Mouse (Mus musculus): ENCODE data around the gene Gm37240. TPM values are rescaled to one million over a fixed set of nuclear protein-coding genes. Genes with fewer than 3 reads are reported as not detected.

The Gm37240 gene
- polyA plus RNA-seq, 1 experiment from 2014 or later, result 0.52 TPM

DNA sequence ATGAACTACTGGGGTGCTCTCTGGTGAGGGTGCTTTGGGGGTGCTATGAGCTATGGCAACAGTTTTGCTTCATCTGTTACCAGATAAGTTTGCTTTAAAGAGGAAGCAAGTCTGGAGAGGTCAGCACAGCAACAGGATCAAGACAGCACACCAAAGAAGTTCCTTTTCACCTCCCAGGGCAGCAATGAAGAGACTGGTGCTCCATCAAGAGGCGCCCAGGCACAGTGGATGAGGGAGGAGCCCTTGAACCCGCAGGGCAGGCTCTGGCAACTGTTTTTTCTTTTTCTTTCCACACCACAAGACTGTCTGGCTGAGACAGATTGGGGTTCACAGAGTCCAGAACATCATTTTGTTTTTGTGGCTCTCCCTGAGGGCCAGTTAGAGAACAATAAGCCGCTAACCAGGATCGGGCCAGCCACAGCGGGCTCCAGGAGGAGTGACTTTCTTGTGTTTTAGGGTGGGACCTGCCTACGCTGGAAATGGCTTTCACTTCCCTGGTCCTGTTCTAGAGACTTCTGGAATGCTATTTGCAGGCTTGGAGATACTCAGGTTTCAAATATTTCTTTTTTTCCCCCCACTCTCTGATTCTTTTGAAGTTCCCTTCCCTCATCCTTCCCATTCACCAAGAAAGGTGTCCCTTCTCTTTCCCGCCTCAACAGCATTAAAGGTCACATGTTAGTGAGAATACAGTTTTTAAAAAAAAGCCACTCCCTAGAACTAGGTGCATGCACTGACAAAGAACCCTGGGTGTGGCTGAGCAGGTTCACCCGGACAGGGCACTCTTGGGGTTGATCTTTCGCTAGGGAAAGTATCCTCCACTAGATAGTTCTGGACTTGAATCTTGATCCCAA lies 1241.9 kb downstream of the Gm37240 start:
- no peaks in the 10 kb centered on the region for H3K4me1 ChIP-seq
- no peak overlapping the region for H3K4me2 ChIP-seq
- 0 out of 2 replicates have a peak, but pooled peaks cover 1% of the 10 kb centered on the region for H3K9me3 ChIP-seq (replicated peaks)
- no peaks in the 10 kb centered on the region for H3K27me3 ChIP-seq (replicated peaks)
- 60% methylated on average over 9 of the region's 9 CpGs for WGBS (ENCODE audit: insufficient replicate concordance)
- no peaks in the 10 kb centered on the region for H3K36me3 ChIP-seq
- H3K4me3 ChIP-seq, result no peak overlapping the region
- H3K27ac ChIP-seq, result no peak overlapping the region
- no peak overlapping the region for H3K9ac ChIP-seq
- ATAC-seq, result no peak

DNA sequence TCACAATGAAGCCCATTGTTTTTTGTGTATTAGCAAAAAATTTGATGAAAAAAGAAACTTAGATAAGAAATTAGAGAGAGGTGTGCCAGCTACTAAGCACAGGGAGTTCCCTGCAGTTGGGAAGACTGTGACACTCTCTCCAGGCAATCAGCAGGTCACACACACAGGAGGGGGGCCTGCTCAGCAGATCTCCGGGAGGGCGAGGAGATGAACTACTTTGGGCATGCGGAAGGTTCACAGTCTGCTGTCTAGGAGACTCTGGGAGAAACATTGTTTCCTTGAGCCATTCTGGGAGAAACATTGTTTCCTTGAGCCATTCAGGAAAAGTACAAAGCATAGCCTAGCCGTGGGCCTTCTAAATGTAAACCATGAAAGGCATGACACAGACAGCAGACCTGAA lies 1244.4 kb downstream of the Gm37240 start:
- Histone ChIP-seq H3K4me2 (no peak overlapping the region), H3K9me3 (replicated peaks) (no peaks in the 10 kb centered on the region), H3K9ac (no peak overlapping the region), H3K27ac (no peak overlapping the region), H3K4me1 (peaks cover 4% of the 10 kb centered on the region; the same call in 1 of the 2 replicates), H3K36me3 (no peaks in the 10 kb centered on the region), H3K4me3 (no peak overlapping the region), H3K27me3 (replicated peaks) (peaks cover 10% of the 10 kb centered on the region; the same call in 1 of the 2 replicates)
- 73% methylated on average over 4 of the region's 4 CpGs for WGBS (ENCODE audit: insufficient replicate concordance)
- no peak for ATAC-seq

GRCm38 (mm10) chr3:84641391-84641790 lies 1245.9 kb downstream of the Gm37240 start:
- WGBS (ENCODE audit: insufficient replicate concordance), result 64% methylated on average over 2 of the region's 2 CpGs

GRCm38 (mm10) chr3:84640536-84640935 lies 1246.8 kb downstream of the Gm37240 start:
- Histone ChIP-seq H3K9me3 (replicated peaks) (no peaks in the 10 kb centered on the region), H3K4me3 (no peak overlapping the region), H3K4me1 (peaks cover 4% of the 10 kb centered on the region; the same call in 1 of the 2 replicates), H3K27ac (no peak overlapping the region), H3K4me2 (no peak overlapping the region), H3K9ac (no peak overlapping the region), H3K27me3 (replicated peaks) (peaks cover 13% of the 10 kb centered on the region; the same call in 1 of the 2 replicates), H3K36me3 (no peaks in the 10 kb centered on the region)
- ATAC-seq, result no peak
- WGBS (ENCODE audit: insufficient replicate concordance), result 51% methylated on average over 6 of the region's 6 CpGs

More at GRCm38 (mm10) chr3:84641391-84641790, 1245.9 kb downstream of the Gm37240 start:
- no peak overlapping the region for H3K4me2 ChIP-seq
- peaks cover 13% of the 10 kb centered on the region; the same call in 1 of the 2 replicates for H3K27me3 ChIP-seq (replicated peaks)
- no peaks in the 10 kb centered on the region for H3K36me3 ChIP-seq
- no peak overlapping the region for H3K4me3 ChIP-seq
- no peaks in the 10 kb centered on the region for H3K9me3 ChIP-seq (replicated peaks)
- H3K4me1 ChIP-seq, result peaks cover 4% of the 10 kb centered on the region; the same call in 1 of the 2 replicates
- H3K9ac ChIP-seq, result no peak overlapping the region
- no peak overlapping the region for H3K27ac ChIP-seq
- no peak for ATAC-seq

DNA sequence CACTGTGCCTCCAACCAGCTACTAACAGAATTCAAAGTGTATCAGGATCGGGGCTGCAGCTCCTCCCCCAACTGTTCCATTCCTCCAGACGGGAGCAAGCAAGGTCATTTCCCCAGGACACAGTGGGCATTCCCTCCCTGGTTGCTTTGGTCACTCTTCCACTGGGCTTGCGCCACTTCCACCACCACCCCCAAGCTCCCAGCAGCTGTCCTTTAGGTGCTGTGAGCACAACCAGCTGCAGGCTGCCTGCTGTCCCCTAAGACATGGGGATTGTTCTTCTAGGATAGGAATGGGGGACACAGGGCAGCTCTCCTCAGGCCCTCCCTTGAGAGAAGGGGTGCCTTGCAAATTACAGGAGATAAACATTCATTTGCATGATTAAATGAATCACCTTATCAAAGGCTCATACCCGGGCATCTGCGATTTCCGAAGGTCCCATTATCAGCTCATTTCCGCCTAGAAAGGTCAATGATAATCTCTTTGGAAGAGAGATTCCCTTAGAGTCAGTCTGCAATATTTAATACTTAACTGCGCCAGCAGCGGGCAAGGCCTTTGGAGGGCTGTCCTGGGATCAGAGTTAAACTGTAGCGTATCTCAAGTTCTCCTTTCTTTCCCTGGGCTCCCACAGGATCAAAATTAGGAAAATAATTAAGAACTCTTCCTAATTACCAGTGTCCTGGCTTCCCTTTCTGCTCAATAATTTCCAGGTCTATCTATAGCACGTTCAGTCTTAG lies 1247.4 kb downstream of the Gm37240 start:
- H3K4me2 ChIP-seq, result no peak overlapping the region
- 42% methylated on average over 11 of the region's 11 CpGs for WGBS (ENCODE audit: insufficient replicate concordance)
- no peak overlapping the region for H3K4me3 ChIP-seq
- H3K36me3 ChIP-seq, result no peaks in the 10 kb centered on the region
- ATAC-seq, result no peak
- H3K9me3 ChIP-seq (replicated peaks), result no peaks in the 10 kb centered on the region
- H3K27ac ChIP-seq, result no peak overlapping the region
- peaks cover 4% of the 10 kb centered on the region; the same call in 1 of the 2 replicates for H3K4me1 ChIP-seq
- no peak overlapping the region for H3K9ac ChIP-seq
- peaks cover 13% of the 10 kb centered on the region; the same call in 1 of the 2 replicates for H3K27me3 ChIP-seq (replicated peaks)

DNA sequence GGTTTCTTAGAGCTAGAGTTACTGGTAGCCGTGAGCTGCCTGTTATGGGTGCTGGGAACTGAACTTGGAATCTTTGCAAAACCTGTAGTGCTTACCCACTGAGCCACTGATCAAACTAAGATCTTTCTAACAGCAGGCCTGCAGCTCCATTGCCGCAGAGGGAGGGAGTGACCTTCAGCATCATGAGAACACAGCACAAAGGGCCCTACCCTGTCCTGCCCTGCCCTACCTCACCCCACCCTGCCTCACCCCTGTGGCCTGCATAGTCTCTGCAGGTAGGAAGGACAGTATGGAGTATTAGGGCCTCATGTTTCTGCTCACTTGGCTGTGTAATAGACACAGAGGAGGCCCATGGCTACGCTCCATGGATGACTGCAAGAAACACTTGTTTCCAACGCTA lies 1248.5 kb downstream of the Gm37240 start:
- H3K36me3 ChIP-seq, result no peaks in the 10 kb centered on the region
- peaks cover 13% of the 10 kb centered on the region; the same call in 1 of the 2 replicates for H3K27me3 ChIP-seq (replicated peaks)
- no peaks in the 10 kb centered on the region for H3K9me3 ChIP-seq (replicated peaks)
- WGBS (ENCODE audit: insufficient replicate concordance), result 77% methylated on average over 4 of the region's 4 CpGs
- no peak overlapping the region for H3K4me3 ChIP-seq
- no peak overlapping the region for H3K27ac ChIP-seq
- ATAC-seq, result no peak
- H3K4me2 ChIP-seq, result no peak overlapping the region
- no peak overlapping the region for H3K9ac ChIP-seq
- H3K4me1 ChIP-seq, result peaks cover 4% of the 10 kb centered on the region; the same call in 1 of the 2 replicates

DNA sequence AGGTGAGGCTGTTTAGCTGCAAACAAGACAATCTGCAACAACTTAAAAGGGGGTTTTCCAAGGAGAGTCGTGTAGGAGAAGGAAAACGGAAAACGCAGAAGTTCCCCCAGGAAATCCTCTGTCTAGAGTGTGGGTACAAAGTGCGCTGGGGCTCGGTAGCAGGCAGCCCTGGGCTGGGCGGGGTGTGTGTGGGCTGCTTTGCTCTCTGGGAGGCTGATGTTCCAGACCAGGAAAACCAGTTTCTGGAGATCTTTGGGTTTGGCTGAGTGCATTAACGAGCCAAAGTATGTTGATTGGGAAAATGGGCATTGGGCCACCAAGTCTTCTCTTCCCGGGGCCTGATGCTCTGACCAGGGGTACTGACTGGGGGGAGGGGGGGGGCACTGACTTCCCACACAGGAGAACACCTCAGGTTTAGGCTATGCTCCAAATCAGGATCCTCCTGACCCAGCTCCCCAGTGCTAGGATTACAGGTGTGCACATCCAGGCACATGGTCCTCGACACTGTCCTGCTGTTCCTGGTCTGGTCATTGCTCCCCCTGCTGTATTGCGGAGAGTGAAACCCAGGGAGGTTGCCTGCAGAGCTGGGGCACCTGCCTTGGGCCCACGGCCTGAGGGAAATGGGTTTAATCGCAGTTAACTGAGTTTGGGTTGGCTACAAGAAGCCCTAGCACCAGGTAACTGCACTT lies 1249.3 kb downstream of the Gm37240 start:
- ATAC-seq, result no peak
- WGBS (ENCODE audit: insufficient replicate concordance), result 42% methylated on average over 12 of the region's 12 CpGs
- Histone ChIP-seq H3K27me3 (replicated peaks) (peaks cover 13% of the 10 kb centered on the region; the same call in 1 of the 2 replicates), H3K4me1 (peaks cover 4% of the 10 kb centered on the region; the same call in 1 of the 2 replicates), H3K9ac (no peak overlapping the region), H3K27ac (no peak overlapping the region), H3K4me3 (no peak overlapping the region), H3K4me2 (no peak overlapping the region), H3K36me3 (no peaks in the 10 kb centered on the region), H3K9me3 (replicated peaks) (no peaks in the 10 kb centered on the region)

DNA sequence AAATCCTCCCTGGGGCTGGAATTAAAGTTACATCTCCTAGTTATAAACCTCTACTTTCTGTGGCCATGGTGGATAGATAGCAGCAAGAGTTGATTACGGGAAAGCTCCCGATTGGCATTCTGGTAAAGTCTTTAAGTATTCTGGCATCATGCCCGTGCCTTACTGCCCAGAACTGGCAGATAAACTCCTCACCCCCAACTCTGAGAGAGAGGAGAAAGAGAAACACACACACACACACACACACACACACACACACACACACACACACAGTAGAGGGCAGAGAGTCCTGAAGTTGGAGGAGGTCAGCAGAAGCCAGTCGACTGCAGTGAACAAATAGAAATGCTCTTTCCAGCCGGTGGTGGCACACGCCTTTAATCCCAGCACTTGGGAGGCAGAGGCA lies 1250.2 kb downstream of the Gm37240 start:
- Histone ChIP-seq H3K36me3 (no peaks in the 10 kb centered on the region), H3K27me3 (replicated peaks) (peaks cover 13% of the 10 kb centered on the region; the same call in 1 of the 2 replicates), H3K4me3 (no peak overlapping the region), H3K9me3 (replicated peaks) (no peaks in the 10 kb centered on the region), H3K27ac (no peak overlapping the region), H3K4me1 (peaks cover 4% of the 10 kb centered on the region; the same call in 1 of the 2 replicates), H3K4me2 (no peak overlapping the region), H3K9ac (no peak overlapping the region)
- no peak for ATAC-seq
- 69% methylated on average over 6 of the region's 6 CpGs for WGBS (ENCODE audit: insufficient replicate concordance)

- H3K4me1 ChIP-seq, result no peaks in the 10 kb centered on the region
- 79% methylated on average over 9 of the region's 9 CpGs for WGBS (ENCODE audit: insufficient replicate concordance)
- no peaks in the 10 kb centered on the region for H3K36me3 ChIP-seq
- H3K4me3 ChIP-seq, result no peak overlapping the region
- no peak for ATAC-seq
- no peaks in the 10 kb centered on the region for H3K27me3 ChIP-seq (replicated peaks)
- H3K9ac ChIP-seq, result no peak overlapping the region
- H3K27ac ChIP-seq, result no peak overlapping the region
- no peak overlapping the region for H3K4me2 ChIP-seq
- H3K9me3 ChIP-seq (replicated peaks), result no peaks in the 10 kb centered on the region
These were observed 1255.7 kb downstream of the Gm37240 start for GRCm38 (mm10) chr3:84631586-84631985.

GRCm38 (mm10) chr3:84622026-84622425 lies 1265.3 kb downstream of the Gm37240 start:
- H3K9me3 ChIP-seq (replicated peaks), result no peaks in the 10 kb centered on the region; the same call in 1 of the 2 replicates
- no peak overlapping the region for H3K4me3 ChIP-seq
- H3K36me3 ChIP-seq, result no peaks in the 10 kb centered on the region
- no peak for ATAC-seq
- no peaks in the 10 kb centered on the region for H3K4me1 ChIP-seq
- H3K27ac ChIP-seq, result no peak overlapping the region
- no peak overlapping the region for H3K9ac ChIP-seq
- H3K4me2 ChIP-seq, result no peak overlapping the region
- no peaks in the 10 kb centered on the region; the same call in 1 of the 2 replicates for H3K27me3 ChIP-seq (replicated peaks)
- WGBS (ENCODE audit: insufficient replicate concordance), result 22% methylated on average over 3 of the region's 3 CpGs

- no peak for ATAC-seq
- 80% methylated on average over 6 of the region's 6 CpGs for WGBS (ENCODE audit: insufficient replicate concordance)
These were observed 1267.6 kb downstream of the Gm37240 start for GRCm38 (mm10) chr3:84619725-84620124.

More at GRCm38 (mm10) chr3:84619725-84620124, 1267.6 kb downstream of the Gm37240 start:
- Histone ChIP-seq H3K9ac (no peak overlapping the region), H3K4me1 (no peaks in the 10 kb centered on the region), H3K27ac (no peak overlapping the region), H3K4me3 (no peak overlapping the region), H3K4me2 (no peak overlapping the region), H3K27me3 (replicated peaks) (peaks cover 4% of the 10 kb centered on the region; the same call in 1 of the 2 replicates), H3K9me3 (replicated peaks) (no peaks in the 10 kb centered on the region; the same call in 1 of the 2 replicates), H3K36me3 (no peaks in the 10 kb centered on the region)
